Mouse (Mus musculus) heart, adult 9 months (tissue): Measurements from ENCODE around the gene Elmo1.

ENCODE experiments used
- DNase-seq, 2 experiments: peaks; one replicate each; pipeline ENCODE4 v3.0.0; 2022; ENCODE audit warnings: low spot score in 2 of 2

Elmo1 gene

GRCm38 (mm10) chr13:20471732-20472131 is 381.3 kb downstream of the Elmo1 start:
- DNase-seq: peak in 1 of 2 experiments; percentile 49

GRCm38 (mm10) chr13:20472301-20472831 is 382.0 kb downstream of the Elmo1 start:
- no peak for DNase-seq

- DNase-seq: no peak
Measured at GRCm38 (mm10) chr13:20472891-20473539, 382.6 kb downstream of the Elmo1 start.

- no peak for DNase-seq
Measured at GRCm38 (mm10) chr13:20473641-20474078, 383.3 kb downstream of the Elmo1 start.

- no peak for DNase-seq
Measured at GRCm38 (mm10) chr13:20474600-20474999, 384.2 kb downstream of the Elmo1 start.

- no peak for DNase-seq
Measured at GRCm38 (mm10) chr13:20481805-20482204, 391.4 kb downstream of the Elmo1 start.

- DNase-seq: no peak
Measured at GRCm38 (mm10) chr13:20489110-20489509, 398.7 kb downstream of the Elmo1 start.

GRCm38 (mm10) chr13:20489698-20490417 is 399.5 kb downstream of the Elmo1 start:
- peak; percentile 21 to 32 for DNase-seq

- no peak for DNase-seq
Measured at GRCm38 (mm10) chr13:20490860-20491594, 400.6 kb downstream of the Elmo1 start.

GRCm38 (mm10) chr13:20491666-20492065 is 401.3 kb downstream of the Elmo1 start:
- DNase-seq: no peak

GRCm38 (mm10) chr13:20494047-20494739 is 403.8 kb downstream of the Elmo1 start:
- DNase-seq: no peak

GRCm38 (mm10) chr13:20501923-20502322 is 411.5 kb downstream of the Elmo1 start:
- no peak for DNase-seq

GRCm38 (mm10) chr13:20503371-20503770 is 413.0 kb downstream of the Elmo1 start:
- DNase-seq: no peak

GRCm38 (mm10) chr13:20507381-20508129 is 417.2 kb downstream of the Elmo1 start:
- no peak for DNase-seq

GRCm38 (mm10) chr13:20511026-20511425 is 420.6 kb downstream of the Elmo1 start:
- DNase-seq: no peak

GRCm38 (mm10) chr13:20512317-20513240 is 422.2 kb downstream of the Elmo1 start:
- DNase-seq: no peak

- DNase-seq: no peak
Measured at GRCm38 (mm10) chr13:20514721-20515120, 424.3 kb downstream of the Elmo1 start.

- DNase-seq: no peak
Measured at GRCm38 (mm10) chr13:20516096-20516495, 425.7 kb downstream of the Elmo1 start.

GRCm38 (mm10) chr13:20517702-20518101 is 427.3 kb downstream of the Elmo1 start:
- DNase-seq: no peak

- DNase-seq: no peak
Measured at GRCm38 (mm10) chr13:20521492-20521891, 431.1 kb downstream of the Elmo1 start.
